Mouse (Mus musculus) forebrain, embryonic 15.5 days (tissue): ENCODE measurements around the gene Fbxo17. TPM values are rescaled to one million over a fixed set of nuclear protein-coding genes. Genes with fewer than 3 reads are reported as not detected.

Experiments used
- ATAC-seq: fragments of 200-750 bp; cut with Nextera tagmentation; replicated peaks from 2 replicates; pipeline ENCODE4 v1.8.0; 2017; ENCODE audit warnings: mild to moderate bottlenecking, moderate TSS enrichment, moderate library complexity
- H3K27ac ChIP-seq: fragments of 300-500 bp; sonication (generic); replicated peaks from 2 replicates; pipeline ENCODE4 v1.5.1; 2015; ENCODE audit warnings: mild to moderate bottlenecking, inconsistent platforms
- H3K27me3 ChIP-seq: fragments of 300-500 bp; sonication (generic); 2 replicates; pipeline ENCODE4 v1.6.1; 2015; ENCODE audit warnings: inconsistent platforms
- H3K36me3 ChIP-seq: fragments of 300-500 bp; sonication (generic); 2 replicates; pipeline ENCODE4 v1.6.1; 2015; ENCODE audit warnings: mild to moderate bottlenecking, inconsistent platforms
- H3K4me1 ChIP-seq: fragments of 300-500 bp; sonication (generic); 2 replicates; pipeline ENCODE4 v1.6.1; 2015; ENCODE audit warnings: inconsistent platforms
- H3K4me2 ChIP-seq: fragments of 300-500 bp; sonication (generic); replicated peaks from 2 replicates; pipeline ENCODE4 v1.6.1; 2015; ENCODE audit warnings: mild to moderate bottlenecking, inconsistent platforms
- H3K4me3 ChIP-seq: fragments of 300-500 bp; sonication (generic); 2 replicates; pipeline ENCODE4 v1.5.1; 2015; ENCODE audit warnings: mild to moderate bottlenecking, inconsistent platforms
- H3K9ac ChIP-seq: fragments of 300-500 bp; sonication (generic); replicated peaks from 2 replicates; pipeline ENCODE4 v1.6.1; 2015; ENCODE audit warnings: mild to moderate bottlenecking, inconsistent platforms
- H3K9me3 ChIP-seq: fragments of 300-500 bp; sonication (generic); 2 replicates; pipeline ENCODE4 v1.6.1; 2016; ENCODE audit warnings: inconsistent platforms
- WGBS: fragments of 180-500 bp; shearing (Covaris S2); methylation state at CpG from one replicate; pipeline ENCODE4 v1.1.7; 2015; ENCODE audit warnings: mixed read lengths; 5-methylcytosine and 5-hydroxymethylcytosine counted together
- polyA plus RNA-seq: library from polyadenylated mRNA; unstranded; fragments of >200 nt; fragmentation: Nextera tagmentation; extraction: Ambion mirVana; gene quantifications from 2 replicates; pipeline ENCODE4 v1.2.1, GENCODE M21; 2015

The Fbxo17 gene
- polyA plus RNA-seq, 1 experiment from 2014 or later = 3.3 TPM

DNA sequence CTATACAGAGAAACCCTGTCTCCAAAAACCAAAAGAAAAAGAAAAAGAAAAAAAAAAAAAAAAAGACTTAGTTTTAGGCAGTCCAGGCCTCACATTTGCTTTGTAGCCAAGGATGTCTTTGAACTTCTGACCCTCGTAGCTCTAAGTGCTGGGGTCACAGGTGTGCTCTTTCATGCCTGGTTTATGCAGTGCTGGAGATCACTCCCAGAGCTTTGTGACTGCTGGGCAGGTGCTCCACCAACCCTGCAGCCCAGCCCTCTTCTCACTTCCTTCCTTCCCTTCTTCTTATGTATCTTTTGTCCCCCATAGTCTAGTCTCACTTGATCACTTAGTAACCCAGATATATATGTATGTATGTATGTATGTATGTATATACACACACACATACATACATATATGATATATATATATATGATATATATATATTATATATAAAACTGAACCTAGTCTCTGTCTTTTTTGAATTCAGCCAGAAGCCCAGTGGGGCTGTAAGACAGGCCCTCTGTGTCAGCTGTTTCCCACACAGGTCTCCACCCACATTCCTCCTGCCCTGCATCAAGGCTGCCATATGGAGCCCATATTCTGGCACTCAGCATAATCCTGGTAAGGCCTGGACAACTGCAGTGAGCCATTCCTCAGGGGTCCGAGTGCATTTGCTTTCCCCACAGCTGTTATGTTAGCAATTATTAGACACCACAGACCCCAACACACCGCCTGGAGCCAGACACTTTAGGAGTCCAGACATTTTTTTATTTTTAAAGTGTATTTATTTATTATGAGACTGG is 4.3 kb downstream of the Fbxo17 start:
- H3K4me1 ChIP-seq = peaks cover 5% of the 10 kb centered on the region; the same call in 1 of the 2 replicates
- H3K9ac ChIP-seq = no peak overlapping the region
- no peak overlapping the region for H3K27ac ChIP-seq
- H3K36me3 ChIP-seq = no peaks in the 10 kb centered on the region
- 82% methylated on average over 3 of the region's 3 CpGs for WGBS
- H3K4me2 ChIP-seq = no peak overlapping the region
- H3K27me3 ChIP-seq = no peaks in the 10 kb centered on the region
- H3K9me3 ChIP-seq = no peaks in the 10 kb centered on the region
- no peak for ATAC-seq
- H3K4me3 ChIP-seq = no peak overlapping the region

DNA sequence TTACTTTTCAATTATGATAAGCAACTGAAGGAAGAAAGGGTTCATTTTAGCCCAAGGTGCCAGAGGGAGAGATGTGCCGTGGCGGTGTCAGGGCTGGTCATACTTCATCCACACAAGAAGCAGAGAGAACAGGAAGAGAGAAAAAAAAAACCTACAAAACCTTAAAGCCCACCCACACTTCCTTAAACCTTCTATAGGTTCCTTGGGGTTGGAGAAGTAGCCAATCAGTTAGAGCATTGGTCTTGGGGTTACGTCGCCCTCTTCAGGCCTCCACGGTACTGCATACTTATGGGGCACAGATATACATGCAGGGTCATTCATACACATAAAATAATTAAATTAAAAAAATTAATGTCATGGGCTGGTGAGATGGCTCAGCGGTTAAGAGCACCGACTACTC is 5.5 kb downstream of the Fbxo17 start:
- Histone ChIP-seq H3K4me2 (no peak overlapping the region), H3K4me1 (0 out of 2 replicates have a peak, but pooled peaks cover 7% of the 10 kb centered on the region), H3K9me3 (no peaks in the 10 kb centered on the region), H3K4me3 (no peak overlapping the region), H3K36me3 (no peaks in the 10 kb centered on the region), H3K27ac (no peak overlapping the region), H3K9ac (no peak overlapping the region), H3K27me3 (no peaks in the 10 kb centered on the region)
- WGBS = 93% methylated on average over 7 of the region's 7 CpGs
- ATAC-seq = no peak

DNA sequence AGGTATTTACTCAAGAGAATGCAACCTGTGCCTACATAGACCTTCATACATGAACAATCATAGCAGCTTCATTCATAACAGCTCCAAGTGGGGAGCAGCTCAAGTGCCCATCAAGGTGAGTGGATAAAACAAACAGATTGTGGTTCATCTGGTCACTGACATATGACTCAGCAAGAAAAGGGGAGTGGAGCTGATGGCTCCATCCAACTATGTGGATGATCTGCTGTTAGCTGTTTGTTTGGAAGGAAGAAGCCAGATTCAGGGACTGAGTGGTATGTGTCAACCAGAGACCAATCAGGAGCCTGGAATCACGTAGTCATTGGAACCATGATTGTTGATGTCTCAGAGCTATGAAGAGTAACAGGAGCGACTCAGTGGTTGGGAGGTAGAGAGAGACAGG is 8.0 kb downstream of the Fbxo17 start:
- Histone ChIP-seq H3K36me3 (no peaks in the 10 kb centered on the region), H3K9ac (no peak overlapping the region), H3K9me3 (no peaks in the 10 kb centered on the region), H3K27ac (no peak overlapping the region), H3K4me3 (no peak overlapping the region), H3K4me2 (no peak overlapping the region), H3K27me3 (no peaks in the 10 kb centered on the region), H3K4me1 (0 out of 2 replicates have a peak, but pooled peaks cover 7% of the 10 kb centered on the region)
- no peak for ATAC-seq
- WGBS = 98% methylated on average over 2 of the region's 2 CpGs

DNA sequence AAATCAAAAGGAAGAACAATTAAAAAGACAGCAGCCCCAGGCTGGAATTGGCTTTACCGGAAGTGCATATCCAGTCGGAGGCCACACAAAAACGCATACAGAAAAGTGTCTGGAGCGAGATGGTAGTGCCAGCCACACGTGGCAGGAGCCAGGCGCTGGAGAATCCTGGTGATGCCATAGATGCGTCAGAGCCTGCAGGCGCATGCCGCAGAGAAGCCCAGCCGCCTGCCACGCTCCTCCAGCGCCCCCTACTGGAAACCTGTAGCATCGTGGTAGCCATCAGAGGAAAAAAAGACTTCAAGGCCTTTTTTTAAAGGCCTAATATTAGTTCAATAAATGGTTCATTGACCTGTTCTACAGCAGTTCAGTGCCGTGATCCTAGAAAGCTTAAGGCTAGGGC is 10.0 kb downstream of the Fbxo17 start:
- no peak overlapping the region for H3K27ac ChIP-seq
- no peaks in the 10 kb centered on the region for H3K9me3 ChIP-seq
- ATAC-seq = peak; percentile 82
- H3K4me1 ChIP-seq = 0 out of 2 replicates have a peak, but pooled peaks cover 7% of the 10 kb centered on the region
- no peaks in the 10 kb centered on the region for H3K27me3 ChIP-seq
- no peak overlapping the region for H3K4me3 ChIP-seq
- H3K9ac ChIP-seq = no peak overlapping the region
- no peaks in the 10 kb centered on the region for H3K36me3 ChIP-seq
- WGBS = 5% methylated on average over 14 of the region's 14 CpGs
- peak overlapping the region; percentile 36 for H3K4me2 ChIP-seq

DNA sequence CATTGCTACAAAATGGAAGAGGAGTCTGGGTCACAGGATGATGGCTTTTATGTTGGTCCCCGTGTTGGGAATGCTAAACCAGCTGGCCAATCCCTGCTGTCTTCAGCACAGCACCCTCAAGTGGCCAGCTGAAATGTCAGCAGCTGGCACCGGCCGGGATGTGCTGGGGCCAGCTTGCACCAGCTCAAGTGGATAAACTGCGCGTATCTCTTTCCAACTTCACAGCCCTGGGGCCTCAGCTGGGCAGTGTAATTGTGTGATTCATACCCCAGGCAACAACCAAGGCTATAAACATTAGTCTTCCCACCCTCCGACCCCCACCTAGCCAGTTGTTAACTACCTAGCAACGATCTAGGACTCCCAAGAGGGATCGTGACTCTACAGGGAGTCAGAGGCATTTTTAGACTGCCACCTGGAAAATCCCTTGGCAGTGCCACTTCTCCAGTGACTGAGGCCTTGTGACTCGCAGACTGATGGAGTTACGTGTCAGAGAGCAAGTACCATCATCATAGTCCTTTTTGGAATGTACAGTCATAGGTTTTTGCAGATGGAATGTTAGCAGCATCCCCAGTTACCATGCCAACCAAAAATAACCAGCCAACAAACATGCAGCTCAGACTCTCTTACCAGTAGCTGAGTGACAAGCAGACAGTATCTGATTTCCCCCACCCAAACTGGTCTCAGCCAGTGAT is 11.2 kb downstream of the Fbxo17 start:
- Histone ChIP-seq H3K27me3 (no peaks in the 10 kb centered on the region), H3K27ac (no peak overlapping the region), H3K9ac (no peak overlapping the region), H3K4me3 (no peak overlapping the region), H3K36me3 (no peaks in the 10 kb centered on the region), H3K4me2 (no peak overlapping the region), H3K9me3 (no peaks in the 10 kb centered on the region), H3K4me1 (peaks cover 13% of the 10 kb centered on the region; the same call in 1 of the 2 replicates)
- ATAC-seq = no peak
- WGBS = 57% methylated on average over 10 of the region's 10 CpGs

DNA sequence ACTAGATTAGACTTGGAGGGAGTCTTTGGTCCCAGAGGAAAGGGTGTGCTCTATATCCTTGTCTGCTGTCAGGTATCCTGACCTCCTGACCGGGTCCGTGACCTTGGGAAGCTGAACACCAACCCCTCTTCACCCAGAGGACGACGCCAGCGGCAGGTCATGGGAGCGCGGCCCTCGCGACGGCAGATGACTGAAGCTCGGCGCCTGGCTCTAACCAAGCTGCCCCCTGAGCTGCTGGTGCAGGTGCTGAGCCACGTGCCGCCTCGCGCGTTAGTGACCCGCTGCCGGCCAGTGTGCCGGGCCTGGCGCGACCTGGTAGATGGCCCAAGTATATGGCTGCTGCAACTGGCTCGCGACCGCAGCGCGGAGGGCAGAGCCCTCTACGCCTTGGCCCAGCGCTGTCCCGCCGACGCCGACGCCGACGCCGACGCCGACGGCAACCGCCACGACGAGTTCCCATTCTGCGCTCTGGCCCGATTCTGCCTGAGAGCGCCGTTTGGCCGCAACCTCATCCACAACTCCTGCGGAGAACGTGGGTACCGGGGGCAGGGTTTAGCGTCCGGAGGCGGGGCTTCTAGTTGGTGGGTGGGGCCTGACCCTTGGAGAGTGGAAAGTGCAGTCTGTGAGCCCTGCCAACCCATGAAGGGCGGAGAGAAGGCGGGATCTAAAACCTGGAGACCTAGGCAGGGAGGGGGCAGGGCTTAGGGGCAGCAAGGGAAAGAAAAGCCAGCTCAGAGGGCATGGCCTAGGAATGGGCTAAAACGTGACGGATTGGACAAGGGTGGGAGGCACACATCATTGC is 15.9 kb downstream of the Fbxo17 start:
- H3K4me3 ChIP-seq = peak overlapping the region; percentile 42
- ATAC-seq = peak; percentile 72
- no peaks in the 10 kb centered on the region for H3K27me3 ChIP-seq
- no peaks in the 10 kb centered on the region for H3K36me3 ChIP-seq
- 2% methylated on average over 58 of the region's 58 CpGs for WGBS
- no peaks in the 10 kb centered on the region for H3K9me3 ChIP-seq
- H3K4me1 ChIP-seq = peaks cover 8% of the 10 kb centered on the region; the same call in 1 of the 2 replicates
- peak overlapping the region; percentile 65 for H3K4me2 ChIP-seq
- no peak overlapping the region for H3K27ac ChIP-seq
- peak overlapping the region; percentile 34 for H3K9ac ChIP-seq

DNA sequence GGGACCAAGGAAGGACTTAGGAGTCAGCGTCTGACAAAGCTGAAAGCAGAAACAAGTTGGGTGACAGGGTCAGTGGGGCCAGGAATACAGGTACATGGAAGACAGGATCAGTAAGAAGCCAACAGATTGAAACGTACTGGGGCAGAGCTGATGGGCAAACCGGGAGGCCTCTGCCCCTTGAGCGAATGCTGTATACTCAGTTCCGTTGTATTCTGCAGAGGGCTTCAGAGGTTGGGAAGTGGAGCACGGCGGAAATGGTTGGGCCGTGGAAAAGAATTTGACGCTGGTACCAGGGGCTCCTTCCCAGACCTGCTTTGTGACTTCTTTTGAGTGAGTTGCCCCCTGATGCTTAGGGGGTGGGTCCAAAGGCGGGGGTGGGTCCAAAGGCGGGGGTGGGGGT is 16.6 kb downstream of the Fbxo17 start:
- Histone ChIP-seq H3K9ac (0 out of 2 replicates have a peak overlapping the region, but pooled peaks have one; percentile 34), H3K27me3 (no peaks in the 10 kb centered on the region), H3K36me3 (no peaks in the 10 kb centered on the region), H3K4me1 (peaks cover 8% of the 10 kb centered on the region; the same call in 1 of the 2 replicates), H3K4me3 (peak overlapping the region; percentile 42), H3K27ac (no peak overlapping the region), H3K4me2 (peak overlapping the region; percentile 65), H3K9me3 (no peaks in the 10 kb centered on the region)
- no peak for ATAC-seq
- 5% methylated on average over 11 of the region's 11 CpGs for WGBS

DNA sequence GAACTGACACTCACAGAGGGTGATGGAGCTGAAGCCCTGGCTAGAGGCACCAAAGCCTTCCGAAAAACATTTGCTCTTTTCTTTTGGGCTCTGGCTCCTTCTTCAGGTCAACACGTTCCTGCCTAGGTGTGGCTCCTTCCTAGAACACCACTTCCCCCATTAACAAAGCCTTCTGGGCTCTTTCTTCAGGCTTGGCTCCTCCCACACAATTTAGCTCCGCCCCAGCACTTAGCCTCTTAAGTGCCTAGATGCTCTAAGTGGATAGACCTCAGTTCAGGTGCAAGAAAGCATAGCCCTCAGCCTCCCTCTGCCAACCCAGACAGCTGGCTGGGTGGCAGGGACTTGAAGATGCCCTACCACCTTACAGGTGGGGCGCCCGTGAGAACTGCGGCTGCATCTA is 19.1 kb downstream of the Fbxo17 start:
- no peaks in the 10 kb centered on the region for H3K27me3 ChIP-seq
- no peak for ATAC-seq
- H3K27ac ChIP-seq = no peak overlapping the region
- no peak overlapping the region for H3K9ac ChIP-seq
- peaks cover 12% of the 10 kb centered on the region; the same call in 1 of the 2 replicates for H3K4me1 ChIP-seq
- 84% methylated on average over 6 of the region's 6 CpGs for WGBS
- no peak overlapping the region for H3K4me3 ChIP-seq
- H3K9me3 ChIP-seq = no peaks in the 10 kb centered on the region
- no peaks in the 10 kb centered on the region for H3K36me3 ChIP-seq
- H3K4me2 ChIP-seq = no peak overlapping the region

DNA sequence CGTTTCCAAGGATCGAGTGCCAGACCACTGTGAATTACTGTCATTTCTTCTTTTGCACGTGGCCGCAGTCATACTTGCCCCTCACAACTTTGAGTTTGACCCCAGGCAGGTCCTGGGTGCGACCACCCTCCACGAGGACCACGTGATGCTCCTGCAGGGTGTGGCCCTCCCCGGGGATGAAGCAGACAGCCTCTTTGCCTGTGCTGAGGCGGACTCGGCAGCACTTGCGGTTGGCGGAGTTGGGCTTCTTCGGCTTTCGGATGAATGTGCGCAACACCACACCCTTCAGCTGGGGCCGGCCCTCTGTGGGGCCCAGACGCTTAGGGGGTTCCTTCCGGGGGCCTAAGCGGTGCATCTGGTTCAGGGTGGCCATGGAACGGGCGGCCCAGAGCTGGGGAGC is 23.2 kb downstream of the Fbxo17 start:
- Histone ChIP-seq H3K27ac (no peak overlapping the region), H3K9me3 (no peaks in the 10 kb centered on the region), H3K4me2 (no peak overlapping the region), H3K4me3 (no peak overlapping the region), H3K36me3 (no peaks in the 10 kb centered on the region), H3K9ac (no peak overlapping the region), H3K4me1 (peaks cover 20% of the 10 kb centered on the region), H3K27me3 (no peaks in the 10 kb centered on the region)
- no peak for ATAC-seq
- 94% methylated on average over 21 of the region's 21 CpGs for WGBS

DNA sequence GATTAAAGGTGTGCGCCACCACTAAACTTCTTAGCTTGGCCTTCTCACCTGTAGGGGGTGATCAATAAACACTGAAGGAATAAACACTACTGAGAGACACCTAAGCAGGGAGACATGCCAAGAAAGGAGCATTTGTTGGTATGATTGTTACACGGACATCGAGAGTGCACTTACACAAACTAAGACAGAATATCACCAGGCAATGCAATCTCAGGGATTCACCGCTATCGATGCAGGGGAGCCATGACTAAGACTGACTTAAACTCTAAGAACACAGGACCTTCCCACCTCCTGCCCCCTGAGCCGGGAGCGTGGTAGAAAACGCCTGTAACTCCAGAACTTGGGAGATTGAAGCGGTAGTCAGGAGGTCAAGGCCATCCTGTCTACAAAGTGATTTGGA is 24.3 kb downstream of the Fbxo17 start:
- H3K36me3 ChIP-seq = no peaks in the 10 kb centered on the region
- peak overlapping the region; percentile 73 for H3K4me3 ChIP-seq
- 43% methylated on average over 9 of the region's 9 CpGs for WGBS

DNA sequence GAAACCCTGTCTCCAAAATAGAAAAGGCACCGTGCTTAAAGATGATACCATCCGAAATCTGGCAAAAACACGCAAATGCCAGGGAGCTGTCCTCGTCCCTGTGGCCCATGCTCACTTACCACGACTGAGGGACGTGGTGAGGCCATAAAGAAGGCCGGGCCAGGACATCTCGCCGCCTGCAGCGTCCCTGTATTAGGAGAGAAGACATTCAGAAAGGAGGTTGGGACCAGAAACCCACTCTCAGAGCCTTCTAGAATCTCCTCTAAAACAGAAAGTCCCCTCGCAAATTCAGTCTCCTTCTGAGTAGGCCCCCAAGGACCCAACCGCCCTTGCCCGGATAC is 24.7 kb downstream of the Fbxo17 start:
- 2% methylated on average over 13 of the region's 13 CpGs for WGBS

More for the DNA sequence above, 24.3 kb downstream of the Fbxo17 start:
- Histone ChIP-seq H3K9ac (peak overlapping the region; percentile 80), H3K27me3 (no peaks in the 10 kb centered on the region), H3K4me1 (peaks cover 20% of the 10 kb centered on the region), H3K4me2 (peak overlapping the region; percentile 86), H3K27ac (0 out of 2 replicates have a peak overlapping the region, but pooled peaks have one; percentile 76), H3K9me3 (no peaks in the 10 kb centered on the region)
- ATAC-seq = no peak

More for the DNA sequence above, 24.7 kb downstream of the Fbxo17 start:
- no peaks in the 10 kb centered on the region for H3K9me3 ChIP-seq
- H3K4me1 ChIP-seq = peaks cover 20% of the 10 kb centered on the region
- peak overlapping the region; percentile 80 for H3K9ac ChIP-seq
- peak; percentile 10; the same call in 1 of the 2 replicates for ATAC-seq
- H3K4me2 ChIP-seq = peak overlapping the region; percentile 86
- peak overlapping the region; percentile 76 for H3K27ac ChIP-seq
- H3K27me3 ChIP-seq = no peaks in the 10 kb centered on the region
- H3K4me3 ChIP-seq = peak overlapping the region; percentile 73
- no peaks in the 10 kb centered on the region for H3K36me3 ChIP-seq
